Mouse (Mus musculus) stomach, embryonic 14.5 days (tissue): Measurements from ENCODE around the gene Aicda. TPM values are rescaled to one million over a fixed set of nuclear protein-coding genes. Genes with fewer than 3 reads are reported as not detected.
"Not testable (repeated sequence)": the region's sequence is repeated elsewhere in the genome, so short reads cannot be mapped to it uniquely, and the experiment has no call there.

Experiments used
- ATAC-seq: fragments of 200-750 bp; cut with Nextera tagmentation; 2 replicates; pipeline ENCODE4 v1.8.0; 2017; ENCODE audit warnings: low read depth, moderate TSS enrichment; ENCODE audit not compliant: insufficient number of reproducible peaks, insufficient read depth, low FRiP score
- H3K27ac ChIP-seq: fragments of 300-500 bp; sonication (generic); 2 replicates; pipeline ENCODE4 v1.5.1; 2014; ENCODE audit warnings: mild to moderate bottlenecking, low read length, moderate library complexity, mixed read lengths
- H3K27me3 ChIP-seq: fragments of 300-500 bp; sonication (generic); 2 replicates; pipeline ENCODE4 v1.6.1; 2014; ENCODE audit warnings: low read length, control low read depth, mixed read lengths; ENCODE audit not compliant: control insufficient read depth, insufficient read depth
- H3K36me3 ChIP-seq: fragments of 300-500 bp; sonication (generic); 2 replicates; pipeline ENCODE4 v1.6.1; 2014; ENCODE audit warnings: mild to moderate bottlenecking, control low read depth, low read length, moderate library complexity, mixed read lengths; ENCODE audit not compliant: control insufficient read depth, insufficient read depth
- H3K4me1 ChIP-seq: fragments of 300-500 bp; sonication (generic); 2 replicates; pipeline ENCODE4 v1.6.1; 2014; ENCODE audit warnings: low read length, control low read depth, mixed read lengths; ENCODE audit not compliant: control insufficient read depth, insufficient read depth
- H3K4me2 ChIP-seq: fragments of 300-500 bp; sonication (generic); replicated peaks from 2 replicates; pipeline ENCODE4 v1.6.1; 2014; ENCODE audit warnings: low read depth, low read length, control low read depth
- H3K4me3 ChIP-seq: fragments of 300-500 bp; sonication (generic); 2 replicates; pipeline ENCODE4 v1.5.1; 2014; ENCODE audit warnings: low read depth, low read length, control low read depth
- H3K9ac ChIP-seq: fragments of 300-500 bp; sonication (generic); replicated peaks from 2 replicates; pipeline ENCODE4 v1.6.1; 2014; ENCODE audit warnings: low read depth, mild to moderate bottlenecking, control low read depth, low read length, moderate library complexity, mixed read lengths
- H3K9me3 ChIP-seq: fragments of 300-500 bp; sonication (generic); 2 replicates; pipeline ENCODE4 v1.6.1; 2016; ENCODE audit warnings: low read depth, low read length, control low read depth; ENCODE audit not compliant: control insufficient read depth
- WGBS: fragments of 180-500 bp; shearing (Covaris S2); extraction: QIAGEN DNeasy Blood & Tissue Kit; methylation state at CpG from one replicate; pipeline ENCODE4 v1.1.7; 2014; 5-methylcytosine and 5-hydroxymethylcytosine counted together
- polyA plus RNA-seq: library from polyadenylated mRNA; unstranded; fragments of >200 nt; fragmentation: Nextera tagmentation; extraction: Ambion mirVana; gene quantifications from 2 replicates; pipeline ENCODE4 v1.2.1, GENCODE M21; 2014

Gene Aicda
- not detected in 2 replicates for polyA plus RNA-seq

DNA sequence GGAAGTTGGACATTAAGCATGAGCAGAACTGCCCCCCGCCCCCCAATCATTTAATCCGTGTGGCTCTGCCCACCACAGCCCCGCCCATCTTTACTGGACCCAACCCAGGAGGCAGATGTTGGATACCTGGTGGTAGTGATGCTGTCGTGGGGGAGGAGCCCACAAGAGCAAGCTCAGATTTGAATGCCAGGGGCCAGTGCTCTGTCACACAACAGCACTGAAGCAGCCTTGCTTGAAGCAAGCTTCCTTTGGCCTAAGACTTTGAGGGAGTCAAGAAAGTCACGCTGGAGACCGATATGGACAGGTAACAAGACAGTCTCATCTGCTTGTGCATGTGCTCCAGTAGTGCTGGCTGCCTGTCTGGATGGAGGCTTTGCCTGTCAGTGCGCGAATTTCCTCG, at the start of gene Aicda:
Gene Aicda, plus strand, starts transcription at position 196 of the 400 bp plus-strand sequence.
- no peaks in the 10 kb centered on the region for H3K9me3 ChIP-seq
- H3K4me1 ChIP-seq, result no peaks in the 10 kb centered on the region
- no peak within 1 kb of the TSS for H3K9ac ChIP-seq
- H3K4me2 ChIP-seq, result no peak within 1 kb of the TSS
- H3K27me3 ChIP-seq, result no peaks in the 10 kb centered on the region
- no peak for ATAC-seq
- H3K27ac ChIP-seq, result no peak within 1 kb of the TSS
- WGBS, result 58% methylated on average over 9 of the region's 9 CpGs
- no peaks in the 10 kb centered on the region for H3K36me3 ChIP-seq
- no peak within 1 kb of the TSS for H3K4me3 ChIP-seq

DNA sequence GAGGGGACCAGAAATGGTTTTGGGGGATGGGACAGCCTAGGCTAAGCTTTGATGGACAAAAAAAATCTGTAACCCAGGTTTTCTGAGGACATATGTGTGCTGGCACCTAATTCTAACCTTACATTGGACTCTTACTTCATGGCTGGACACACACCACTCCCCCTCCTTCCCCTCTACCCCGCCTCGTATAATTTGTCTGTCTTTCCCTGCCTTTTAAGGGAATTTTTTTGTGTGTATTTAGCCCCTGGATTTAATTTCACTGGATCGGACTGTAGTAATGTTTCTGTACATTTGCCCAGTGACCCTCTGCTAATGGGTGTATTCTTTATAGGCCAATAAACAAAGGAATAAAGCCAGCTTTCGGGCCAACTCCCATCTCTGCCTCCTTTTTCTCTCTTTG, 48.6 kb upstream of the Aicda start:
- 39% methylated on average over 4 of the region's 4 CpGs for WGBS
- H3K9ac ChIP-seq, result no peak overlapping the region
- H3K27me3 ChIP-seq, result no peaks in the 10 kb centered on the region
- H3K27ac ChIP-seq, result no peak overlapping the region
- no peak overlapping the region for H3K4me3 ChIP-seq
- no peak overlapping the region for H3K4me2 ChIP-seq
- no peaks in the 10 kb centered on the region for H3K4me1 ChIP-seq
- no peak for ATAC-seq
- no peaks in the 10 kb centered on the region for H3K9me3 ChIP-seq
- H3K36me3 ChIP-seq, result no peaks in the 10 kb centered on the region

DNA sequence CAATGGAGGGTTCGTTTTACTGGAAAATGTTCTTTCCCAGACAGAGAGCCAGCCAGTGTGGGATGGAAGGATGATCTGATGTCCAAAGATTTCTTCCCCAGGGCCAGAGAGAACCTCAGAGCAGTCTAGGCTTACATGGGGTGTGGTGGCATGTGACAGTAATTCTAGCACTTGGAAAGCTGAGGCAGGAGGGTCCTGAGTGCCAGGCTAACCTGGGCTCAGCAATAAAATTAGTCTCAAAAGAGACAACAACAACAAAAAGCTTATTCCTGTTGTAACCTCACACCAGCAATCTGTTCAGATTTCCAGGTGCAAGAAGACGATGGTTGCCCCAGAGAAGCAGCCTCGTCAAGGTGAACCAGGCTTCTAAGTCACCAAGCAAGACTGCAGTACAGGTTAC, 48.1 kb upstream of the Aicda start, which contains the start of gene Mfap5:
Gene Mfap5, plus strand, starts transcription at position 301 of the 400 bp plus-strand sequence.
- Histone ChIP-seq H3K27me3 (no peaks in the 10 kb centered on the region), H3K4me1 (no peaks in the 10 kb centered on the region), H3K4me3 (no peak within 1 kb of the TSS), H3K4me2 (no peak within 1 kb of the TSS), H3K27ac (peak within 1 kb of the TSS; percentile 30; the same call in 1 of the 2 replicates), H3K9me3 (no peaks in the 10 kb centered on the region), H3K36me3 (no peaks in the 10 kb centered on the region), H3K9ac (no peak within 1 kb of the TSS)
- ATAC-seq, result no peak
- whole genome bisulfite sequencing, result 87% methylated on average over 3 of the region's 3 CpGs

DNA sequence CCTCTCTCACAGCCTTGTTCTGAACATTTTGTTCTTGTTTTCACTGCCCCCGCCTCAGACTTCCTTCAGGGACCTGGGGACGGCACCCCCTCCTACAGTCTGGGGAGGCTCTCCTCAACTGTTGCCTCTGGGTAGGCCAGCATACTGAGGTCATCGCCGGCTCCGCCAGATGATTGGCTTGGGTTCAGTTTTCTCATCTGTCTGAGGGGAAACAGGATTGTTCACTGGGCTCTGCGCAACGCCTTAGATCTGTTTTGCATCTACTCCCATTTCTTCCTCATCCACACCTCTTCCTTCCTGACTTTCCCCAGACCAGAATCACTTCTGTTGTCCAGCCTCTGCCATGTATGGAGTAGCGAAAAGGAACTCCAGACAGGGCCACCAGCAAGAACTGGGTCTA, 45.1 kb upstream of the Aicda start:
- no peak overlapping the region for H3K9ac ChIP-seq
- no peak for ATAC-seq
- H3K4me3 ChIP-seq, result no peak overlapping the region
- H3K27ac ChIP-seq, result no peak overlapping the region
- no peaks in the 10 kb centered on the region for H3K36me3 ChIP-seq
- no peaks in the 10 kb centered on the region for H3K4me1 ChIP-seq
- no peaks in the 10 kb centered on the region for H3K27me3 ChIP-seq
- 79% methylated on average over 8 of the region's 8 CpGs for WGBS
- no peak overlapping the region for H3K4me2 ChIP-seq
- no peaks in the 10 kb centered on the region for H3K9me3 ChIP-seq

DNA sequence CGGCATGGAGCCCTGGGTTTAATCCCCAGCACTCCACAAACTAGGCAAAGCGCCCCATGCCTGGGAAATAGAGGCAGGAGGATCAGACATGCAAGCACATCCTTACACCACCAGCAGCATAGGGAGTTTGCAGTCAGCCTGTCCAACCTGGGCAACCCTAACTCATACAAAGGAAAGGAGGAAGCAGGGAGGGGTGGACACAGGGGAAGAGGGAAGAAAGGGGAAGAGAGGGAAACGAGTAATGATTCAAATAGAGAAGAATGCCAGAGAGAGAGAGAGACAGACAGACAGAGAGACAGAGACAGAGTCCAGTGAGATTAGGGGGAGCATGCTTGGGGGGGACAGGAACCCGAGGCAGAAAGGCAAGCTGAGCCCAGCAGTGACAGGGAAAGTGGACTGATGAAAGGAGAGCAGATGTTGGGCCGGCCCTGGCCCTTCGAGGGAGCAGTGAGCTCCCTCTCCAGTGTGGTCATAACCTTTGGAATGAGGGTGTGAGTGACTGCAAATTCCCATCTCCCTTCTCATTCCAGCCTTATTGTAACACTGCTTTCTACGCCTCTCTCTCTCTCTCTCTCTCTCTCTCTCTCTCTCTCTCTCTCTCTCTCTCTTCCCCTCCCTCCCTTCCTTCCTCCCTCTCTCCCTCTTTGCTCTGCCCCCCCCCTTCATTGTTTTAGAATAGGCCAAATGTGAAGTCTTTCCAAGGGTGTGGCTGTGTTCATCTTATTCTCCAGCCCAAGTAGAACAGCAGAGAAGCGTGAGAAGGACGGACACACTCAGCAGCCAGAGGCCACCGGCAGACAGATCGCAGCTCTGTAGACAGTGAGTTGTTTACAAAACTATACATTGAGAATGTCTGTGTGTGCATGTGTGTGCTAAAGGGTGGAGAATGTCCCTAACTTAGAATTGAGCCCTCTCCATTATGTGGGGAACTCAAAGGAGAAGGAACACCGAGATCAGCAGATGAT, 40.4 kb upstream of the Aicda start:
- no peak for ATAC-seq
- Histone ChIP-seq H3K27ac (no peak overlapping the region), H3K4me2 (no peak overlapping the region), H3K9ac (no peak overlapping the region), H3K9me3 (no peaks in the 10 kb centered on the region), H3K4me1 (no peaks in the 10 kb centered on the region), H3K4me3 (no peak overlapping the region), H3K27me3 (no peaks in the 10 kb centered on the region), H3K36me3 (no peaks in the 10 kb centered on the region)
- WGBS, result 38% methylated on average over 12 of the region's 12 CpGs

DNA sequence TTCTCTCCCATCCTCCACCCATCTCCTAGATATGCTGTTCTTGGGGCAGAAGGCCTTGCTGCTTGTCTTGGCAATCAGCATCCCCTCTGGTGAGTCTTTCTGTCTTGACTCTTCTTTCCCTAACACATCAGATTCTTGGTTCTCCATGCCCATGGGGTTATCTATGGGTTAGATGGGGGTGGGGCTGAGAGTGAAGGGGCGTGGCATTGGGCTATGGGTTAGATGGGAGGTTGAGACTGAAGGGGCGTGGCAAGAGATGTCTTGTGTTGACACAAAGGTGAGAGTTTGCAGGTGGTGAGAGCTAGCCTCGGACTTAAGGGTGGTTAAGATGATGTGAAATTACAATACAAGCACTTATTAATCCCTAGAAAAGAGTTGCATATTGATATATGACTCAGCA, 39.3 kb upstream of the Aicda start:
- Histone ChIP-seq H3K9me3 (no peaks in the 10 kb centered on the region), H3K27ac (no peak overlapping the region), H3K27me3 (no peaks in the 10 kb centered on the region), H3K4me1 (no peaks in the 10 kb centered on the region), H3K36me3 (no peaks in the 10 kb centered on the region), H3K4me2 (no peak overlapping the region), H3K4me3 (no peak overlapping the region), H3K9ac (no peak overlapping the region)
- 75% methylated on average over 3 of the region's 3 CpGs for WGBS
- no peak for ATAC-seq

DNA sequence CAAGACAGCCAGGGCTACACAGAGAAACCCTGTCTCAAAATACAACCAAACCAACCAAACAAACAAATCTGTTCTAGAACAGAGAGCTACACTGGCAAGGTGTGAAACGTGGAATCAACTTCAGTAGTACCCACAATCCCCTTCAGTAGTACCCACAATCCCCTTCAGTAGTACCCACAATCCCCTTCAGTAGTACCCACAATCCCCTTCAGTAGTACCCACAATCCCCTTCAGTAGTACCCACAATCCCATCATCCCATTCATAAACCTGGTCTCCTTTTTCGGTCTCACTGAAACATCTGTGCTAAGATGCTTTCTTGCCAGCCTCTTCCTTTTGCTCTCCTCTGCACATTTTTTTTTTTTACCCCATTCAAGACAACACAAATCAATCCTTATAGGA, 37.8 kb upstream of the Aicda start:
- H3K4me1 ChIP-seq, ATAC-seq, H3K27me3 ChIP-seq, H3K9me3 ChIP-seq, H3K27ac ChIP-seq, H3K9ac ChIP-seq, H3K4me3 ChIP-seq, H3K4me2 ChIP-seq, H3K36me3 ChIP-seq: not testable (repeated sequence)
- WGBS, result 93% methylated on average over 2 of the region's 2 CpGs

DNA sequence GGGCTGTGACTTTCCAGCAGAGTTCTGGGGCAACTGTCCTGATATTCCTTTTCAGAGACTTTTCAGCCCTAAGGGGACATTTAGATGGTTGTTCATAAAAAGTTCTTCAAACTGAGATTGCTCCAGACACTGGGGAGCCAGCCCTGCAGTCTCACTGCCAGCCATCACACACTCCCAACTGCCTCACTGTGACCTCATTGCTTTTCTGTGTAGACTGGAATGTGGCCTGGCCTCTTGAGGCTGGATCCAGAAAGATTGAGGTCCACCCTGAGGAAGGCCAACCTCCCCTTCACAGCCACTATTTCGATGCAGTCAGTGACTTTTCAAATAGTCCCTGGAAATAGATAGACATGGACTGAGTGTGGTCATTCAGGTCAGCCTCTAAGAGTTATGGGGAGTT, 35.9 kb upstream of the Aicda start:
- no peak overlapping the region for H3K9ac ChIP-seq
- no peak overlapping the region for H3K4me3 ChIP-seq
- H3K27ac ChIP-seq, result no peak overlapping the region
- H3K9me3 ChIP-seq, result no peaks in the 10 kb centered on the region
- WGBS, result 79% methylated on average over 1 of the region's 1 CpGs
- no peak overlapping the region for H3K4me2 ChIP-seq
- no peak for ATAC-seq
- no peaks in the 10 kb centered on the region for H3K27me3 ChIP-seq
- no peaks in the 10 kb centered on the region for H3K4me1 ChIP-seq
- no peaks in the 10 kb centered on the region for H3K36me3 ChIP-seq
